Mouse (Mus musculus): Measurements from ENCODE around the gene Iffo1. TPM values are rescaled to one million over a fixed set of nuclear protein-coding genes. Genes with fewer than 3 reads are reported as not detected.

The Iffo1 gene
- polyA plus RNA-seq, 1 experiment, result 96.0 TPM

DNA sequence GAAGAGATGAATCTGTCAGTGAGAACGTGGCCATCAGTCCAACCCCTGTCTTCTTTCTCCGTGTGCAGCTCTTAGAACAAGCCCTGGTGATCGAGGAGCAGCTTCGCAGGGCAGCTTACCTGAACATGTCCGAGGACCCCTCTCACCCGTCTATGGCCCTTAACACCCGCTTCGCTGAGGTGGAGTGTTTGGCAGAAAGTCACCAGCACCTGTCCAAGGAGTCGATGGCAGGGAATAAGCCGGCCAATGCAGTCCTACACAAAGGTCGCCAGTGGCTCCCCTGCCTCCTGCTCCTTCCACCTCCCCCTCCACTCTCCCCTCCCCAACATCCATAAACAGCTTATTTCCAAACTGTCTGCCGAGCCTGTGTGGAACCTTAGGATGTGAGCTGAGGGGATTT lies 16.3 kb upstream of the Iffo1 start:
- H3K27me3 ChIP-seq (ENCODE audit: control insufficient read depth, insufficient read depth, low read length), result no peaks in the 10 kb centered on the region
- no peak overlapping the region for H3K27ac ChIP-seq (ENCODE audit: insufficient read depth, low read length)
- TF ChIP-seq POLR2A (IDR thresholded peaks at IDR 0.05; ENCODE audit: borderline replicate concordance, insufficient read depth, low read length), result no peak
- no peak for TF ChIP-seq CTCF (IDR thresholded peaks at IDR 0.05; ENCODE audit: borderline replicate concordance, insufficient read depth, low read depth, low read length)
- WGBS, result 83% methylated on average over 12 of the region's 12 CpGs
- peaks cover 4% of the 10 kb centered on the region; the same call in 1 of the 2 replicates for H3K4me1 ChIP-seq (ENCODE audit: control insufficient read depth, insufficient read depth, low read length)
- DNase-seq, result no peak
- H3K4me3 ChIP-seq (replicated peaks; ENCODE audit: insufficient read depth, low read depth, low read length), result no peak overlapping the region

DNA sequence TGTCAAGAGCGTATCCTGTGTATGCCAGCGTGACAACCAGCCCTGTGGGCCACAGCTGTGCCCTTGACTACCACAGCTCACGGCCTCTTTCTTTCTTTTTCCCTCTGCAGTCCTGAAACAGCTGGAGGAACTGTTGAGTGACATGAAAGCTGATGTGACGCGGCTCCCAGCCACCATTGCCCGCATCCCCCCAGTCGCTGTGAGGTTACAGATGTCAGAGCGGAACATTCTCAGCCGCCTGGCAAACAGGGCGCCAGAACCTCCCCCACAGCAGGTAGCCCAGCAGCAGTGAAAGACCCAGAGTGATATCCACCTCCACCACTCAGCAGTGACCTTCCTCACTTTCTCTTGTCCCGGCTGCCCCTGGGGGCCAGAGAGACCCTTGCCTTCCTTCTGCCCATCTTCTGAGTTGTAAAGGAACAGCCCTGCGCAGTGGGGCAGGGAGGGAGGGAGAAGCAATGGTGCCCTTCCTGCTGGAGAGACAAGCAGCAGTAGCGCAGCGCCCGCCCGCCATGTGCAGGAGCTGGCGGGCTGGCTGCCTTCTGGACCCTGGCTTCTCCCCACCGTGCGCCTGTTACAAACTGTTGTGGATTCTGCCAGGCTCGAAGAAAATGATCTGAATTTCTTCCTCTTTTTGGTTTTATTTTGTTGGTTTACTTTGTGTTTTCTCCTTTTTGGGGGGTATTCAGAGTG lies 15.2 kb upstream of the Iffo1 start:
- WGBS, result 69% methylated on average over 20 of the region's 20 CpGs
- Histone ChIP-seq H3K27ac (ENCODE audit: insufficient read depth, low read length) (no peak overlapping the region), H3K4me1 (ENCODE audit: control insufficient read depth, insufficient read depth, low read length) (peaks cover 4% of the 10 kb centered on the region; the same call in 1 of the 2 replicates), H3K4me3 (replicated peaks; ENCODE audit: insufficient read depth, low read depth, low read length) (no peak overlapping the region), H3K27me3 (ENCODE audit: control insufficient read depth, insufficient read depth, low read length) (no peaks in the 10 kb centered on the region)
- DNase-seq, result no peak
- TF ChIP-seq POLR2A (IDR thresholded peaks at IDR 0.05; ENCODE audit: borderline replicate concordance, insufficient read depth, low read length) (no peak), CTCF (IDR thresholded peaks at IDR 0.05; ENCODE audit: borderline replicate concordance, insufficient read depth, low read depth, low read length) (no peak)

DNA sequence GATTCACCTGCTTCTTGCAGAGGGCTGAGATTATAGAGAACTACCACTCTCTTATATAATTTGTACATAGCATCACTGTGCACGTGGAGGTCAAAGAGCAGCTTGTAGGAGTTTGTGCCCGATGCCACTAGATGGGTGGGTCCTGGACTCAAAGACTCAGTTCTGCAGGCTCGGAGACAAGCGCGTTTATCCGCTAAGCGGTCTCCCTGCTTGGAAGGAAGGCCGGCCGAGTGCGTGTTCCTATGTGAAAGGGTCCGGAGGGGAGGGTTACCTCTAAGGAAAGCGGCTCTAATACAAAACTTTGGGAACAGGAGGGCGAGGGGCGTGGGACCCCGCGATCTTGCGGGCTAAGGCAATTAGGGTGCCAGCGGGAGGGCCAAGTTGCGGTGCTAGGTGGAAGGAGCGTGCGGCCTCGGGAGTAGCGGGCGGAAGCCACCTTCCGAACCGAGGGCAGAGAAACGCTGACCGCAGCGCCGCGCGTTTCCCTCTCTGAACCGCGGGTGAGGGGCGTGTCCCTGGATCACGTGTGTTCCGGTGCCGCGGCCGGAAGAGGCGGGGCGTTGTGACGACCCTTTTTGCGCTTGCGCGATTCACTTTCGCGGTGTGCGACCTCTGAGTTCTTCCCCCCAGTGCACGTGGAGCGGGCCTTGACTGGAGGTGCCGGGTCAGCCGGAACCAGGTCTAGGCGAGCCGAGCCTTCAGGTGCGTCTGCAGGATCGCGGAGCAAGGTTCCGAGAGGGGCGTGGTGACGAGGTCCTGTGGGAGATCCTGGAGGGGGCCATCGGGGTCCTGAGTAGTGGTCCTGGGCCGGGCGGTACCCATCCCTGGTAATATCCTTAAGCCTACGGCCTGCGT lies 13.5 kb upstream of the Iffo1 start, which contains the start of gene Nop2:
Gene Nop2, plus strand, starts transcription at position 608 of the 855 bp plus-strand sequence.
- Histone ChIP-seq H3K4me1 (ENCODE audit: control insufficient read depth, insufficient read depth, low read length) (peaks cover 4% of the 10 kb centered on the region; the same call in 1 of the 2 replicates), H3K27me3 (ENCODE audit: control insufficient read depth, insufficient read depth, low read length) (no peaks in the 10 kb centered on the region), H3K4me3 (replicated peaks; ENCODE audit: insufficient read depth, low read depth, low read length) (peak within 1 kb of the TSS; percentile 89), H3K27ac (ENCODE audit: insufficient read depth, low read length) (peak within 1 kb of the TSS; percentile 56; the same call in 1 of the 2 replicates)
- WGBS, result under 1% methylated on average over 66 of the region's 66 CpGs
- DNase-seq, result peak; percentile 84
- peak; percentile 96 for TF ChIP-seq POLR2A (IDR thresholded peaks at IDR 0.05; ENCODE audit: borderline replicate concordance, insufficient read depth, low read length)
- TF ChIP-seq CTCF (IDR thresholded peaks at IDR 0.05; ENCODE audit: borderline replicate concordance, insufficient read depth, low read depth, low read length), result no peak

DNA sequence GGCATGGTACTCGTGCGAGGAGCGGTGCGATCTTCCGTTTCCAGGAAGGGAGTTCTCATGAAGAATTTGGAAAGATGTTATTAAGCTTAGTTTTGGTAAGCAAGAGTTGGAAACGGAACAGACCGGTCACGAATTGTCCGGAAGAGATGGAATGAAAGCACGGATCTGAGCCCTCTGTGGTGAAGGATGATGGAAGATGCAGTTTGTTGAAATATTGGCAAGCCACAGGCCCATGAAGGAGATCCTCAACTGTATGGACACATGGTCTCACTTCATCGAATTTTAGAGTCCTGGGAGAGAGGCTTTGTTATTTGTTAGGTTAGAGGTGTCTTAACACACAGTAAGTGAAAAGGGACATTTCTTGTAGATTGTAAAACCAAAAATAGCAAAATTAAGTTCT lies 12.6 kb upstream of the Iffo1 start:
- Histone ChIP-seq H3K4me1 (ENCODE audit: control insufficient read depth, insufficient read depth, low read length) (peaks cover 4% of the 10 kb centered on the region; the same call in 1 of the 2 replicates), H3K4me3 (replicated peaks; ENCODE audit: insufficient read depth, low read depth, low read length) (peak overlapping the region; percentile 89), H3K27me3 (ENCODE audit: control insufficient read depth, insufficient read depth, low read length) (no peaks in the 10 kb centered on the region), H3K27ac (ENCODE audit: insufficient read depth, low read length) (no peak overlapping the region)
- DNase-seq, result no peak
- TF ChIP-seq POLR2A (IDR thresholded peaks at IDR 0.05; ENCODE audit: borderline replicate concordance, insufficient read depth, low read length), result no peak
- TF ChIP-seq CTCF (IDR thresholded peaks at IDR 0.05; ENCODE audit: borderline replicate concordance, insufficient read depth, low read depth, low read length), result no peak
- WGBS, result 4% methylated on average over 11 of the region's 11 CpGs

DNA sequence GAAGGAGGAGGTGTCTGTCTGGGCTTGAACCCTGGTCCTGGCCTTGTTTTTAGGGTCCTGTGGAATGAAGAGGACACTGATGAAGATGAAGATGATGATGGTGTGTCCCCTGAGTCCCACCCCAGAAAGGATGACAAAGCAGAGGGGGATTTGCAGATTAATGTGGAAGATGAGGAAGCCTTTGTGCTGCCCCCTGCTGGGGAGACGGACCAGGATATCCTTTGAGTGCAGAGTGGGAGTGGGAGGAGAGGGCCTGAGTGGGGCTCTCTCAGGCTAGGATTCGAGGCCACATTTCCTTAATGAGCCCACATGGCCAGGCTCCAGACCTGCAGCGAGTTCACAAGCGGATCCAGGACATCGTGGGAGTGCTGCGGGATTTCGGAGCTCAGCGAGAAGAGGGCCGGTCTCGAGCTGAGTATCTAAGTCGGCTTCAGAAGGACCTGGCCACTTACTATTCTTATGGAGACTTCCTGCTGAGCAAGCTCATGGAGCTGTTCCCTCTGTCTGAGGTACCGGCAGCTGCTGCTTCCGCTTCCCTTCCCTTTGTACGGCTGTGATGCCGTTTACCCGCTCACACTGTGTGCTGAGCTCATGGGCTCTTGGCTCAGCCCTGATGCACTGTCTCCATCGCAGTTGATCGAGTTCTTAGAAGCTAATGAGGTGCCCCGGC lies 7.9 kb upstream of the Iffo1 start:
- TF ChIP-seq POLR2A (IDR thresholded peaks at IDR 0.05; ENCODE audit: borderline replicate concordance, insufficient read depth, low read length) (no peak), CTCF (IDR thresholded peaks at IDR 0.05; ENCODE audit: borderline replicate concordance, insufficient read depth, low read depth, low read length) (peak; percentile 48; the same call in 1 of the 2 replicates)
- no peaks in the 10 kb centered on the region for H3K27me3 ChIP-seq (ENCODE audit: control insufficient read depth, insufficient read depth, low read length)
- WGBS, result 74% methylated on average over 19 of the region's 19 CpGs
- no peak for DNase-seq
- no peak overlapping the region for H3K4me3 ChIP-seq (replicated peaks; ENCODE audit: insufficient read depth, low read depth, low read length)
- H3K27ac ChIP-seq (ENCODE audit: insufficient read depth, low read length), result no peak overlapping the region
- H3K4me1 ChIP-seq (ENCODE audit: control insufficient read depth, insufficient read depth, low read length), result peaks cover 4% of the 10 kb centered on the region; the same call in 1 of the 2 replicates

DNA sequence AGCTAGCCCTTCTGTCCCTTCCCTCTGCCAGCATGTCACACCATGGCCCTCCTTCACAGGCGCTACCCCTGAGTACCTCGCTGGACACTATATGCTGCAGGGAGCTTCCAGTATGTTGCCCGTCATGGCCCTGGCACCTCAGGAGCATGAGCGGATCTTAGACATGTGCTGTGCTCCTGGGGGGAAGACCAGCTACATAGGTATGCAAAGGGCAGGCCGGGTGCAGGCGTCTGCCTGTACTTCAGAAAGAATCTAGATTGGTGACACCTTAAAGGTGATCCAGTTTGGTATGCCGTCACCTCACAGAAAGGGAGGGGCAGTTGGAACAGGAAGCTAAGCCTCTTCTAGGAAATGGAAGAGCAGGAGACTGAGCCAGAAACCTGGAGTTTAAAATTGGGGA lies 5.3 kb upstream of the Iffo1 start:
- H3K4me3 ChIP-seq (replicated peaks; ENCODE audit: insufficient read depth, low read depth, low read length), result no peak overlapping the region
- TF ChIP-seq CTCF (IDR thresholded peaks at IDR 0.05; ENCODE audit: borderline replicate concordance, insufficient read depth, low read depth, low read length), result no peak
- TF ChIP-seq POLR2A (IDR thresholded peaks at IDR 0.05; ENCODE audit: borderline replicate concordance, insufficient read depth, low read length), result no peak
- no peak for DNase-seq
- H3K27ac ChIP-seq (ENCODE audit: insufficient read depth, low read length), result no peak overlapping the region
- WGBS, result 90% methylated on average over 7 of the region's 7 CpGs
- H3K27me3 ChIP-seq (ENCODE audit: control insufficient read depth, insufficient read depth, low read length), result no peaks in the 10 kb centered on the region
- H3K4me1 ChIP-seq (ENCODE audit: control insufficient read depth, insufficient read depth, low read length), result no peaks in the 10 kb centered on the region

DNA sequence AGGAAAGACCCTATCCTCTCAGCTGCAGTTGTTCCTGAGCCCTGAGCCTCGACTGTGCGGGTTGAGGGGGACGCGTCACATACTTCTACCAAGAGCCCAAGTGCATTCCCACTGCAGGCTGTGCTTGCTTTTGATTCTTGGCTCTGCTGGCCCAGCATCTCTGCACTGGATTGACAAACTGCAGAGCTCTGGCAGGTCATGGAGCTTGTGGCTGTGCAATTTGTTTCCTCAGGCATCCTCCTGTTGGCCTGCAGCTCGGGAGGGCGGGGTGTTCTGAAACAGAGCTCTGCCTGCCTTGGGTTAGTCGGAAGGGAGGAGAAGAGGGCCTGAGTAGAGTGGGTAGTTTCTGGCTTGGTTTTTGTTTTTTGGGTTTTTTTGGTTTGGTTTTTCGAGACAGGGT lies 2.6 kb upstream of the Iffo1 start:
- WGBS, result 94% methylated on average over 8 of the region's 8 CpGs
- TF ChIP-seq CTCF (IDR thresholded peaks at IDR 0.05; ENCODE audit: borderline replicate concordance, insufficient read depth, low read depth, low read length) (no peak), POLR2A (IDR thresholded peaks at IDR 0.05; ENCODE audit: borderline replicate concordance, insufficient read depth, low read length) (no peak)
- H3K4me3 ChIP-seq (replicated peaks; ENCODE audit: insufficient read depth, low read depth, low read length), result no peak overlapping the region
- H3K27me3 ChIP-seq (ENCODE audit: control insufficient read depth, insufficient read depth, low read length), result no peaks in the 10 kb centered on the region
- no peak overlapping the region for H3K27ac ChIP-seq (ENCODE audit: insufficient read depth, low read length)
- peaks cover 8% of the 10 kb centered on the region for H3K4me1 ChIP-seq (ENCODE audit: control insufficient read depth, insufficient read depth, low read length)
- DNase-seq, result no peak

Data from cerebellum, adult 2 months (tissue).